Mouse (Mus musculus) brain, embryonic 14.5 days (tissue): ENCODE measurements around the gene Erf.

Experiments used
- CTCF ChIP-seq: fragments of 200-500 bp; IDR thresholded peaks from 2 replicates; pipeline ENCODE4 v1.5.1; 2012; ENCODE audit warnings: inconsistent platforms, mild to moderate bottlenecking, moderate library complexity, borderline replicate concordance; ENCODE audit not compliant: insufficient read depth, insufficient read length; ENCODE audit errors: extremely low read depth
- POLR2A ChIP-seq: fragments of 200-500 bp; IDR thresholded peaks from 2 replicates; pipeline ENCODE4 v1.6.1; 2012; ENCODE audit warnings: mild to moderate bottlenecking, inconsistent platforms, borderline replicate concordance; ENCODE audit not compliant: poor library complexity, insufficient read depth, insufficient read length, severe bottlenecking; ENCODE audit errors: extremely low read depth

DNA sequence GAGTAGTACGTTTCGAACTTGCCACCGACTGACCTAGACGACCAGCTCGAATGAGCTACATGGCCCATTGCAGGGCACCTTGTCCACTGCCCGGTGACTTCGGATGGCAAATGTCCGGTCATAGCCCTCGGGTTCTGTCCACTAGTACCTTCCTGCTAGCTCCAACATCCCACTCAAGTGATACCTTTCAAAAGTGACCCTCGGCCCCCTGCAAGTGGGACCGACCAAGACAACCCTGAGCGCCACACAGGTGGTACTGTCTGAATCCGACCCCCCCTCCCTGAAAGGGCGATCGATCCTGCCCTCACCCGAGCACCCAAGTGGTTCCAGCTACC, 31.2 kb downstream of the Erf start:
- TF ChIP-seq CTCF (no peak), POLR2A (no peak)
